ENCODE assay signal across 27 mouse cellular contexts in genomic region chr6:121218002-121218401, GRCm38 (mm10). TPM values are rescaled to one million over a fixed set of nuclear protein-coding genes. Genes with fewer than 3 reads are reported as not detected.
A peak's percentile ranks its signal among the peaks of the same experiment; 100 is the strongest.
DNase-seq lines count a peak whose midpoint lies in the region; ATAC-seq and TF ChIP-seq lines count a peak whose summit lies in the region.
"Had no signal": no experiment of that assay in that cellular context is flagged by ENCODE, and none has a peak within 500 bp of the region (broad histone marks: within the 10 kb centered on the region; RNA-seq: fewer than 3 reads in every experiment).

No protein-coding gene starts in this region.

- peak; percentile 26 for ATAC-seq in granulocyte monocyte progenitor cell, adult 5-6 weeks (replicated peaks; ENCODE audit: poor library complexity, severe bottlenecking)
- ATAC-seq: forebrain, embryonic 14.5 days; liver, embryonic 12.5 days; Patski had no signal

- peak; percentile 43 for DNase-seq in thymus, adult 2 months
- DNase-seq in thymus, adult 18-20 months, result no peak
- DNase-seq in cerebellum, adult 11 months, result no peak
- DNase-seq in urinary bladder, postnatal 25 days (ENCODE audit: low spot score), result no peak
- no peak for DNase-seq in layer of hippocampus, adult 18-20 months (ENCODE audit: low spot score in 2 of 2)
- DNase-seq: adrenal gland, postnatal 25 days; cerebellum, adult 8-10 months; gastrocnemius, postnatal 25 days; heart, postnatal 14 days; kidney, adult 8-10 months; kidney, postnatal 14 days; midbrain, embryonic 14.5 days; retina, postnatal 1 day had no signal

- peak overlapping the region; percentile 1; the same call in 1 of the 2 replicates for H3K4me3 ChIP-seq in thymus, adult 2 months (ENCODE audit: control insufficient read depth, insufficient read depth, low read length)
- H3K4me3 ChIP-seq in olfactory bulb, adult 2 months (ENCODE audit: insufficient read depth, low read depth, low read length), result no peak overlapping the region
- H3K4me3 ChIP-seq: embryonic facial prominence, embryonic 12.5 days; erythroblast, embryonic 14.5 days; hindbrain, embryonic 12.5 days; limb, embryonic 12.5 days; liver, embryonic 12.5 days; lung, embryonic 15.5 days; myocyte; stomach, embryonic 15.5 days had no signal

- WGBS in thymus, adult 2 months, result 9% methylated on average over 7 of the region's 7 CpGs
- 83% methylated on average over 7 of the region's 7 CpGs for WGBS in olfactory bulb, adult 2 months

- H3K36me3 ChIP-seq in thymus, adult 2 months (ENCODE audit: control insufficient read depth, insufficient read depth, low read length), result no peaks in the 10 kb centered on the region
- H3K36me3 ChIP-seq: embryonic facial prominence, embryonic 12.5 days; hindbrain, embryonic 12.5 days; limb, embryonic 12.5 days; liver, embryonic 12.5 days; stomach, embryonic 15.5 days had no signal

- H3K27me3 ChIP-seq in thymus, adult 2 months (ENCODE audit: control insufficient read depth, insufficient read depth, low read length), result no peaks in the 10 kb centered on the region
- H3K27me3 ChIP-seq: embryonic facial prominence, embryonic 12.5 days; hindbrain, embryonic 12.5 days; limb, embryonic 12.5 days; Patski; stomach, embryonic 15.5 days had no signal

- no peak for TF ChIP-seq CTCF in thymus, adult 2 months (IDR thresholded peaks at IDR 0.05; ENCODE audit: borderline replicate concordance, control insufficient read depth, extremely low read depth, insufficient read depth, low read length, poor library complexity)
- TF ChIP-seq CTCF in olfactory bulb, adult 2 months (IDR thresholded peaks at IDR 0.05; ENCODE audit: insufficient read depth, low read depth, low read length), result no peak

- peaks cover 52% of the 10 kb centered on the region for H3K4me1 ChIP-seq in thymus, adult 2 months (replicated peaks; ENCODE audit: control insufficient read depth, insufficient read depth, low read length)
- H3K4me1 ChIP-seq in olfactory bulb, adult 2 months (ENCODE audit: control insufficient read depth, insufficient read depth, low read length), result peaks cover 60% of the 10 kb centered on the region
- H3K4me1 ChIP-seq: embryonic facial prominence, embryonic 12.5 days; hindbrain, embryonic 12.5 days; limb, embryonic 12.5 days; stomach, embryonic 15.5 days had no signal

- TF ChIP-seq POLR2A in thymus, adult 2 months (IDR thresholded peaks at IDR 0.05; ENCODE audit: control insufficient read depth, extremely low read depth, insufficient read depth, low read length, poor library complexity), result 0 out of 2 replicates have a peak, but pooled peaks have one; percentile 26
- TF ChIP-seq POLR2A in olfactory bulb, adult 2 months (IDR thresholded peaks at IDR 0.05; ENCODE audit: insufficient read depth, low read depth, low read length), result no peak

- peak overlapping the region; percentile 3; the same call in 1 of the 2 replicates for H3K27ac ChIP-seq in thymus, adult 2 months (ENCODE audit: control insufficient read depth, insufficient read depth, low read length)
- peak overlapping the region; percentile 97 for H3K27ac ChIP-seq in olfactory bulb, adult 2 months (ENCODE audit: insufficient read depth, low read depth, low read length)
- H3K27ac ChIP-seq: embryonic facial prominence, embryonic 12.5 days; hindbrain, embryonic 12.5 days; limb, embryonic 12.5 days; liver, embryonic 12.5 days; lung, embryonic 15.5 days; macrophage; stomach, embryonic 15.5 days had no signal

RNA-seq across cellular contexts. Expression of gene Tuba8, which starts 7.5 kb away (rescaled TPM):
- 2.9 and 4.3 TPM in 2 replicates for polyA plus RNA-seq in thymus, adult 2 months (2012; rRNA removed)
- 9.3 and 12.8 TPM in 2 replicates for total RNA-seq in granulocyte monocyte progenitor cell, adult 5-6 weeks (2014; fragmentation: Nextera tagmentation)
- total RNA-seq in granulocyte monocyte progenitor cell, adult 5-6 weeks (2017), result 27.8 and 28.4 TPM in 2 replicates
- not detected in 2 replicates for polyA plus RNA-seq in olfactory bulb, adult 2 months (2012; ENCODE audit: insufficient read depth, insufficient read length, low replicate concordance, missing spikeins)
- total RNA-seq in layer of hippocampus, adult 18-20 months (2021), result 1 to 10 TPM; 6.3 to 7.8 TPM
- polyA plus RNA-seq: myocyte had no signal

RNA-seq across cellular contexts. Expression of gene Usp18, which starts 27.7 kb away (rescaled TPM):
- 30.0 and 43.4 TPM in 2 replicates for polyA plus RNA-seq in thymus, adult 2 months (2012; rRNA removed)
- not detected in 2 replicates for total RNA-seq in granulocyte monocyte progenitor cell, adult 5-6 weeks (2014; fragmentation: Nextera tagmentation)
- total RNA-seq in granulocyte monocyte progenitor cell, adult 5-6 weeks (2017), result 0.82 and 1.3 TPM in 2 replicates
- not detected in 2 replicates for polyA plus RNA-seq in olfactory bulb, adult 2 months (2012; ENCODE audit: insufficient read depth, insufficient read length, low replicate concordance, missing spikeins)
- under 1 TPM; 0.30 to 0.64 TPM for total RNA-seq in layer of hippocampus, adult 18-20 months (2021)
- total RNA-seq: layer of hippocampus, postnatal 10 days had no signal
- polyA plus RNA-seq: erythroblast, embryonic 14.5 days had no signal

RNA-seq across cellular contexts. Expression of gene Pex26, which starts 34.5 kb away (rescaled TPM):
- polyA plus RNA-seq in thymus, adult 2 months (2012; rRNA removed), result 29.3 and 31.7 TPM in 2 replicates
- 9.7 and 11.5 TPM in 2 replicates for total RNA-seq in granulocyte monocyte progenitor cell, adult 5-6 weeks (2014; fragmentation: Nextera tagmentation)
- total RNA-seq in granulocyte monocyte progenitor cell, adult 5-6 weeks (2017), result 6.5 and 8.3 TPM in 2 replicates
- not detected in 2 replicates for polyA plus RNA-seq in olfactory bulb, adult 2 months (2012; ENCODE audit: insufficient read depth, insufficient read length, low replicate concordance, missing spikeins)
- 10 to 100 TPM; 11.4 to 12.8 TPM for total RNA-seq in layer of hippocampus, adult 18-20 months (2021)
